Mouse (Mus musculus): ENCODE measurements around the gene Mgll. TPM values are rescaled to one million over a fixed set of nuclear protein-coding genes. Genes with fewer than 3 reads are reported as not detected.

The Mgll gene
- polyA plus RNA-seq, 1 experiment, result 189 TPM

DNA sequence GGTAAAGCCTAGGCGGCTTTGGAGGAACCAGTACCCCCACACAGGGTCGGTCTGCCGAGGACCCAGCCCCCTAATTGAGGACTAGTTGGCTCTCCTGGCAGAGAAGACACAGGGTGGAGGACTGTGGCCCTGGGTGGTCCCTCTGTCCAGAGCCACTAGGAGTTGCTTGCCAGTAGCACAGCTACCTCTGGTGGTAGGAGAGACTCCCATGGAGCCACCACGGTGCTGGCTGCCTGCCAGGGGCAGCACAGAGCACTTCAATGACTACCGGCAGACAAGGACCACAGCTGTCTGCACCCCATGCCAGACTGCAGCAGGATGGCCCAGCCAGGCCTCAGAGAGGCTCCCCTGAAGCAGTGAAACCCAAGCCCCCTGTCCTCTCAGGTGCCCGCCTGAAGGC lies 102.3 kb downstream of the Mgll start:
- peak in 1 of 2 experiments; percentile 53 for DNase-seq (ENCODE audit: extremely low spot score in 1 of 2, low spot score in 1 of 2)

DNA sequence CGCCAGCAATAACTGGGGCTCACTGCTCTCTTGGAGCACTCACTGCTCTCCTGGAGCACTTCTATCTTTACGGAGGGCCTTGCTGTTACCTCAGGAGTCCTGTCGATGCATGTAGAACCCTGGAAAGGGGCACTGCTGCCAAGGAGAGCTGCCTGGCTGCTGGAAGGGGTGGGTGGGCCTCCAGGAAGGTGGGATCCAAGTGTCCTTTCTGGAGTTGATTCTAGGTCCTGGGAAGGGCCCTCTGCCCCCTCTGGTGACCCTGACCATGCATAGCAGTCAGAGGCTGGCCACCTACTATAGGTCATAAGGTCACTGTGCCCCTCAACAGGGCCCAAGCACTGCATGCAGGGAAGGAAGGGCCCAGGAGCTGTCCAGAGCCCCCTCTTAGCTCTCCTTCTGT lies 102.8 kb downstream of the Mgll start:
- no peak for DNase-seq (ENCODE audit: extremely low spot score in 1 of 2, low spot score in 1 of 2)

DNA sequence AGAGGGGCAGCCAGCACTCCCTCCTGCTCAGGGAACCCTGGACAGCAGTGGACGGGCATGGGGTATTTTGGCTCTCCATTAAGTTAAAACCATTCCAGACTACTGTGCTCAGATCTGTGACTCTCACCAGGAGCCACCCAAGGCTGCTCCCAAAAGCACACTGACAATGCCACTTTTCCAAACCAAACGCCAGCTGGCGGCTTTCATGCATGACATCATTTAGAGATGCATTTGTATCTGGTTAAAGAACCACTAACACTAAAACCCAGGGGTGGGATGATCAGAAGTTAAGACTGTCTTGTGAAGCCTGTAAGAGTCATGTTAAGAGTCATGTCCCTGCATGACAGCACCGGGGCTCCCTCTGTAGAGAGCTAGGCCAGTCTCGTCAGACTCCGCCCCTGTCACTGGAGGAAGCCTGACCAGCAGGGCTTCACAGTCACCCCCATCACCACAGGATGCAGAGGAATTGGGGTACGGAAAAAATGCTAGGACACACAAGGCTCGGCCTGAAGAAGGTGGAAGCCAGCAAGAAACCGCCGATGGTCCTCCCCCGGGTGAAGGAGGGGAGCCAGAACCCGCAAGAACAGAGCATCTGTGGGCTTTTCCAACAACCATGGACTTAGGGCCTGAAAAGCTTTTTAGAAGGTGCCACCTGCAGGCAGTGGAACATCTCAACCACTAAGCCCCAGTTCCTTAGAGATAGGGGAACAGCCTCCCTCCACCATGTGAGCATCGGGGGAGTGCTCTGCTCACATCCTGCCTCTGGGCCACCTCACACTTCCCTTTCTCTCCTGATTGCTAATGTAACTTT lies 103.4 kb downstream of the Mgll start:
- DNase-seq (ENCODE audit: extremely low spot score in 1 of 2, low spot score in 1 of 2), result peak in 1 of 2 experiments; percentile 52

DNA sequence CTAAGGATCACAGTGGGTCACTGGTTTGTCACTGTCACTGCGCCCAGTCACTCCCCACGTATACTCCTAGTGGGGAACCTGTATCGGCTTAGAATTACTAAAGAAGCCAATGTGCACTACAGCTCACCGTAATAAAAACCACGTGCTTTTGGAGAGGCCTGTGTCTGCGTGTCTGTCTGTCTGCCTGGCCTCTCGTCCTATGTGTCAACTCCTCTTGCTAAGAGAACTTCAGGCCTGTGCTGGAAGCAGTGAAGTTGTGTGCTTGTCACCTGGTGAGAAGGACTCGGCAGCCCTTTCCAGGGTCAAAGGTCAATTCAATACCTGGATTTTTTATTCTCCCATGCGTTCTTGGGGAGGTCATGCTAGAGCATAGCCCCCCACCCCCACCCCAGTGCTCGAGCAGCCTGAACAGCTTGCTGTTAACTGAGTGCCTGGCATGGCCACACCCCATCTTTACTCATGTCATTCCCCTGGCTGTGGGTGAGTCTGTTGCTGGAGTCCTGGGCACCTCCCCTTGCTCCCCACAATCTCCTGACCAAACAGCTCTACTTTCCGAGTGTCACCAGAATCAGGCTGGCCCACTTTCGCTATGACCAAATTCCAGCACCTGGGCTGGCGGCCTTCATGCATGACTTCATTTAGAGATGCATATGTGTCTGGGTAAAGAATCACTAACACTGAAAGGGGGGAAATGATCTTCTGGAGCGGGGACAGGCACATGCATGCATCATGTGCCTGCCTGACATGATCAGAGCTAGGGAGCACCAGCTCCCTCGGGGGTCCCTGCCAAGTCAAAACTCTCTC lies 104.2 kb downstream of the Mgll start:
- DNase-seq (ENCODE audit: extremely low spot score in 1 of 2, low spot score in 1 of 2), result no peak

- no peak for DNase-seq (ENCODE audit: extremely low spot score in 1 of 2, low spot score in 1 of 2)
Measured at GRCm38 (mm10) chr6:88829579-88829978, 105.4 kb downstream of the Mgll start.

DNA sequence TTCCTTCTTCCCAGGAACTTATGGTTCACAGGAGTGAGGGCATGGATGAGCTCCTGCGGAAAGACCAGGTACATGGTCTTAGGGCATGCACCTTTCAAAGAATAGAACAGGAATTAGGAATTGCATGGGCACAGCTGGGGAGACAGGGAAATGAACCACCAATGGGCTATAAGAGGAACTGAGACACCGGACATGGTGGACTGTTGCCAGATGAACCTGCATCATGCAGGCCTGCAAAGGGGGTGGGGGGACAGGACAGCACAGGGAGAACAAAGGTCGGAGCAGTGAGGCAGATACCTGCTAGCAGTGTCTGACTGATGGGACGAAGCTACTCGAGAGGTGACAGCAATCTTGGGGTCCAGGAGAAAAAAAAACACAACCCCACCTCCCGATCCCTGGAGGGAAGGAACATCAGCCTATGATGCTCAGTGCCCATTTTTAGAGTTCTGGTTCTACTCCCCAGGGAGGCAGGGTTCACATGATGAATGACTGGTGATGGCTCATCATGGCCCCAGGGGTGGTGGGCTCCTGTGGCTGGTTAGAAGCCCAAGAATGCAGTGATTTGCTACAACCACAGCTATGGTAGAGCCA lies 106.0 kb downstream of the Mgll start:
- no peak for DNase-seq (ENCODE audit: extremely low spot score in 1 of 2, low spot score in 1 of 2)

DNA sequence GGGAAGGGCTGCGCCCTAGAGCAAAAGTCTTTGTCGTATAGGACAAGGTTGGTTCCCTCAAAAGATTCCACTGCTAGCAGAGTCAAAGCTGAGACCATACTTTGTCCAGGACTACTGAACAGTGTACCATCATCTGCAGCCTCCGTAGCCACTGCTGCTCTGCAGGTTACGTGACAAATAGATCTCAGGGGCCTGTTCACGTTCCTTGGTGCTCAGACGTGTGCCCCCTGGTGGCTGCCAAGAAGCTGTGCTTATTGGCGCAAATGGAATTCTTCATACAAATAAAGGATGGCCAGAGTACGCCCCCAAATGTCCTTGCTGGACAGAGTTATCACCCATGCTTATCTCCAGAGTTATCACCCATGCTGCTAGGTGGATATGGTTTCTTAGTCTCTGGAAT lies 107.2 kb downstream of the Mgll start:
- peak in 1 of 2 experiments; percentile 70 for DNase-seq (ENCODE audit: extremely low spot score in 1 of 2, low spot score in 1 of 2)

DNA sequence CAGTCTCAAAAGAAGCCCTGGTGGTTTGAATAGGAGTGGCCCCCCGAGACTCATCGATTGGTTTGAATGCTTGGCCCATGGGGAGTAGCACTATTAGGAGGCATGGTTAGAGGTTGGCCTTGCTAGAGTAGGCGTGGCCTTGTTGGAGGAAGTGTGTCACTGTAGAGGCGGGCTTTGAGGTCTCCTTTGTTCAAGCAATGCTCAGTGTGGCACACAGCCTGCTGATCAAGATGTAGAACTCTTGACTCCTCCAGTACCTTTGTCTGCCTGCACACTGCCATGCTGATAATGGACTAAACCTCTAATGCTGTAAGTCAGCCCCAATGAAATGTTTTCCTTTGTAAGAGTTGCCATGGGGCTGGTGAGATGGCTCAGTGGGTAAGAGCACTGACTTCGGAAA lies 108.5 kb downstream of the Mgll start:
- no peak for DNase-seq (ENCODE audit: extremely low spot score in 1 of 2, low spot score in 1 of 2)

GRCm38 (mm10) chr6:88833340-88834140 lies 109.3 kb downstream of the Mgll start:
- DNase-seq (ENCODE audit: extremely low spot score in 1 of 2, low spot score in 1 of 2), result no peak

DNA sequence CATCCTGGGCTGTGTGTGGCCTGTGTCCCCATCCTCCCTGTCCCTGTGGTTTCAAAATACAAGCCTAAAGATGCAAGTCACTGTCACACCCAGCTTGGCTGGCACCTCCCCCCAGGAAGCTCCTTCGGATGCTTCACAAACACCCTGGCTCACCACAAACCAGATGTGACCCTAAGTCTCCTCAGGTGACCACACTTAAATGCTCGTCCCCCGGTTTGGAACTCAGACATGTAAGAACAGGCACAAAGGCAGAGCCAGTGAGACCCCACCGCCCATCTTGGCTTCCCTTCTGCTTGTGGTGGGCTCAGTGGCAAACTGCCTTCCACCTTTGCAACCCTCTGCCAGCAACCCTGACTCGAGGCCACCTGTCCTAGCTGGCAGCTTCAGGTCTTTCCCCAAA lies 110.8 kb downstream of the Mgll start:
- DNase-seq (ENCODE audit: extremely low spot score in 1 of 2, low spot score in 1 of 2), result no peak

GRCm38 (mm10) chr6:88836178-88836819 lies 112.1 kb downstream of the Mgll start:
- DNase-seq (ENCODE audit: extremely low spot score in 1 of 2, low spot score in 1 of 2), result no peak

GRCm38 (mm10) chr6:88837999-88838398 lies 113.8 kb downstream of the Mgll start:
- DNase-seq (ENCODE audit: extremely low spot score in 1 of 2, low spot score in 1 of 2), result no peak

DNA sequence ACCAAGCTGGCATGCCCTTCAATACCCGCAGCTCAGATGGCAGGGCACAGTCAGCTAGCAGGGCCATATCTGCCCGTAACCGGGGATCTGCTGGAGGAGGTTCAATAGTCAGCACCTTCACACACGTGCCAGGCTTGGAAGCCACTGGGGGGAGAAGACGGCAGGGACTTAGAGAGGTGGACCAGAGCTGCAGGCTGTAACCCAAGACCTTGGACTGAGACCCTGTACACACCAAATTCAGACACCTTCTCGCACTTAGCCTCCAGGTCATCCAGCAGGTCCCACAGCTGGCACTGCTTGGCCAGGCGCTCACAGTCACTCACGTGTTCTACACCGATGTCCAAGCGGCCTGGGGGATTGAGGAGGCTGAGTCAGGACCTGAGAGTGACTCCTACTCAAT lies 114.4 kb downstream of the Mgll start:
- DNase-seq (ENCODE audit: extremely low spot score in 1 of 2, low spot score in 1 of 2), result no peak

DNA sequence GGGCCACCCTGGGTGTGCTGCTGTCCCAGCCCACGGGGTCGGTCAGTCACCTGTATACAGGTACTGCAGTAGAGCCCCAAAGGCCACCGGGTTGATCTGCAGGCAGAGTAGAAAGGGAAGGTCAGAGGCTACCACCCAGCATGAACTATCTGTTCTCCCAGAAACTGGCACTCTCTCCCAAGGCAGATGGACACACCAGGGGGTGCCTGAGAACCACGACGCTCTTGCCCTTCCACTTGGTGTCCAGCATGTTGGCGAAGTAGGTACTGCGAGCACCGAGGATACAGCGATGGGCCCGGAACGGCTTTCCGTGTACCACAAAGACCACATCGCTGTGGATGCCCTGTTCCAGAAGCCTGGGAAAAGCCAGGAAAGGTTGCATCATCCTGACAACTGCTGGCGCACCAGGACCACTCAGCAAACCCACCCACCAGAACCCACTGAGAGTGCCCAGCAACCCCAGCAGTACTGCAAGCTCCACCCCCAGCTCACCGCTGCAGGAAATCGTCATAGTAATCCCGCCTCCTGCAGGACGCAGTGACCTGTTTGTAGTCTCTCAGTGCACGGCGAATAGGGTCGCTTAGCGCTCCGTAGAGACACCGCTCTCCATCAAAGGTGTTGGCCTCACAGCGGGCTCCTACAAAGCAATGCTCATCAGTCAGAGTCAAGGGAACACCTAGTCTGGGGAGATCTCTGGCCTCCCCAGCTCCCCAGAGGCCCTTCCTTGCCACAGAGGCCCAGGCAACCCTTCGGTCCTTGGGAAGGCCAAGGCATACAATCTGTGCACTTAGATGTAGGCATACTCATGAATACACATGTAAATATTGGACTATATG lies 115.1 kb downstream of the Mgll start:
- no peak for DNase-seq (ENCODE audit: extremely low spot score in 1 of 2, low spot score in 1 of 2)

GRCm38 (mm10) chr6:88840211-88840610 lies 116.0 kb downstream of the Mgll start:
- no peak for DNase-seq (ENCODE audit: extremely low spot score in 1 of 2, low spot score in 1 of 2)

GRCm38 (mm10) chr6:88840791-88841513 lies 116.7 kb downstream of the Mgll start:
- DNase-seq (ENCODE audit: extremely low spot score in 1 of 2, low spot score in 1 of 2), result no peak

GRCm38 (mm10) chr6:88841514-88841780 lies 117.2 kb downstream of the Mgll start:
- DNase-seq (ENCODE audit: extremely low spot score in 1 of 2, low spot score in 1 of 2), result no peak

DNA sequence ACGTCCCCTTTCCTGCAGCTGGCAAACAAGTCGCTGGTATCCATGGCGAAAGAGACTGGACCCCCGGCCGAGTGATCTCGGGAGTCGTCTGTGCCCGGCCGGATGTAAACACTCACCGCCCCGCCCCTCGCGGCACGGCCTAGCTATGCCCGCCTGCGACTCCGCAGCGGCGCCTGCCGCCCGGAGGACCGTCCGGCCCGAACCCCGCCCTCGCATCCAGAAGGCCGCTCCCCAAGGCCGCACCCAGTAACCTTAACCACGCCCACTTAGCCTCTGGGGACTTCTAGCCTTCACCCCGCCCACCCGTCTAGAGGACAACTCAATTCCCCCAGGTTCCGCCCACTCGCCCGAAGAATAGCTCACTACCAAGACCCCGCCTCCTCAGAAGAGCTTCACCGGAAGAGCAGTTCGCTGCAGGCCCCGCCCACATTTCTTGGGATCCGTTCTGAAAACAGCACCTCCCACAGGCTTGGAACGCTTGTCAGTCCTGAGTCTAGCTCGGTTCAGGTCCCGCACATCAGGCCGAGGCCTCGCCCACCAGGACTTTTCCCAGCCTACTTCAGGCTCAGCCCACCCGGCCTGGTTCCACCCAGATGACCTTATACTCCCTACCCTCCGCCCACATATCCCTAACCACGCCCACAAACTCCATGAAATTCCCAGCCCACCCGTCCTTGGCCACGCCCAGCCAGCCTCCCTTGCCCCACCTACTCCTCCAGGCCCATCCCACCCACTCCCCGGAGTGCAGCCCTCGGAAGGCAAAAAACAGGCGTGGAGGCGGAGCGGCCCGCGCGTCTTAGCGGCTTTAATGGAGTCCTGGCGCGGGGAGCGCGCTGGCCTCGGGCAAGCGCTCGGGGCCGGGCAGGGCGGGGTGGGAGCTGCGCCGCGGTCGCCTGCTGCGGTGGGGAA lies 117.8 kb downstream of the Mgll start, which contains the start of gene Abtb1:
Abtb1 (minus strand) TSS at position 204 of the 909 bp plus-strand sequence.
- DNase-seq (ENCODE audit: extremely low spot score in 1 of 2, low spot score in 1 of 2), result peak; percentile 99

All from frontal cortex, adult 2 months (tissue).